Mouse (Mus musculus): ENCODE data around the gene Gh.

- TF ChIP-seq CTCF (IDR thresholded peaks at IDR 0.05; ENCODE audit: low read depth) (no peak), EP300 (IDR thresholded peaks at IDR 0.05; ENCODE audit: low read depth) (no peak)
Observed at GRCm38 (mm10) chr11:106260826-106261450, 40.7 kb downstream of the Gh start.
